In genomic region chr19:40487561-40487960, GRCm38 (mm10) we compare ENCODE assay signal across 11 mouse cellular contexts. TPM values are rescaled to one million over a fixed set of nuclear protein-coding genes. Genes with fewer than 3 reads are reported as not detected.
DNase-seq lines count a peak whose midpoint lies in the region; ATAC-seq lines count a peak whose summit lies in the region.
"Had no signal": no experiment of that assay in that cellular context is flagged by ENCODE, and none has a peak within 500 bp of the region (broad histone marks: within the 10 kb centered on the region; RNA-seq: fewer than 3 reads in every experiment).

No protein-coding gene starts in this region.

- no peak overlapping the region for H3K9ac ChIP-seq in forebrain, embryonic 15.5 days (replicated peaks)
- no peak overlapping the region for H3K9ac ChIP-seq in forebrain, embryonic 11.5 days (ENCODE audit: low read length)
- H3K9ac ChIP-seq in forebrain, embryonic 16.5 days (replicated peaks; ENCODE audit: low read depth, low read length), result no peak overlapping the region; the same call in 1 of the 2 replicates
- H3K9ac ChIP-seq in intestine, embryonic 15.5 days, result no peak overlapping the region
- H3K9ac ChIP-seq: embryonic facial prominence, embryonic 12.5 days; liver, embryonic 13.5 days had no signal

- H3K36me3 ChIP-seq in forebrain, embryonic 15.5 days, result no peaks in the 10 kb centered on the region
- H3K36me3 ChIP-seq in forebrain, embryonic 11.5 days (ENCODE audit: control insufficient read depth, insufficient read depth, low read length), result no peaks in the 10 kb centered on the region
- H3K36me3 ChIP-seq in forebrain, embryonic 16.5 days (ENCODE audit: control insufficient read depth, insufficient read depth), result 0 out of 2 replicates have a peak, but pooled peaks cover 2% of the 10 kb centered on the region
- no peaks in the 10 kb centered on the region for H3K36me3 ChIP-seq in intestine, embryonic 15.5 days

- no peak; the same call in 1 of the 2 replicates for ATAC-seq in forebrain, embryonic 15.5 days (replicated peaks)
- ATAC-seq in forebrain, embryonic 11.5 days (replicated peaks; ENCODE audit: low FRiP score), result no peak
- peak; percentile 56; the same call in 1 of the 2 replicates for ATAC-seq in forebrain, embryonic 16.5 days
- ATAC-seq in intestine, embryonic 15.5 days, result no peak

- H3K4me1 ChIP-seq in forebrain, embryonic 15.5 days, result peaks cover 39% of the 10 kb centered on the region
- H3K4me1 ChIP-seq in forebrain, embryonic 11.5 days (replicated peaks; ENCODE audit: control insufficient read depth, insufficient read depth, low read length), result 0 out of 2 replicates have a peak, but pooled peaks cover 1% of the 10 kb centered on the region
- peaks cover 23% of the 10 kb centered on the region for H3K4me1 ChIP-seq in forebrain, embryonic 16.5 days (replicated peaks; ENCODE audit: control insufficient read depth, insufficient read depth, low read length)
- peaks cover 41% of the 10 kb centered on the region for H3K4me1 ChIP-seq in intestine, embryonic 15.5 days (replicated peaks)

- H3K27me3 ChIP-seq in forebrain, embryonic 15.5 days, result no peaks in the 10 kb centered on the region
- H3K27me3 ChIP-seq in forebrain, embryonic 11.5 days (ENCODE audit: control insufficient read depth, insufficient read depth, low read length), result no peaks in the 10 kb centered on the region
- H3K27me3 ChIP-seq in forebrain, embryonic 16.5 days (replicated peaks; ENCODE audit: control insufficient read depth, insufficient read depth, low read length), result no peaks in the 10 kb centered on the region
- H3K27me3 ChIP-seq in intestine, embryonic 15.5 days (replicated peaks), result no peaks in the 10 kb centered on the region
- H3K27me3 ChIP-seq: CH12.LX; embryonic facial prominence, embryonic 12.5 days; liver, embryonic 13.5 days had no signal

- H3K9me3 ChIP-seq in forebrain, embryonic 15.5 days, result no peaks in the 10 kb centered on the region
- H3K9me3 ChIP-seq in forebrain, embryonic 11.5 days (ENCODE audit: control insufficient read depth, low read length), result no peaks in the 10 kb centered on the region
- H3K9me3 ChIP-seq in forebrain, embryonic 16.5 days (ENCODE audit: control insufficient read depth, low read length), result no peaks in the 10 kb centered on the region; the same call in 1 of the 2 replicates
- no peaks in the 10 kb centered on the region for H3K9me3 ChIP-seq in intestine, embryonic 15.5 days
- H3K9me3 ChIP-seq: liver, embryonic 13.5 days had no signal

- H3K4me2 ChIP-seq in forebrain, embryonic 15.5 days (replicated peaks), result 0 out of 2 replicates have a peak overlapping the region, but pooled peaks have one; percentile 5
- H3K4me2 ChIP-seq in forebrain, embryonic 11.5 days (ENCODE audit: low read depth, low read length, severe bottlenecking), result no peak overlapping the region
- peak overlapping the region; percentile 14; the same call in 1 of the 2 replicates for H3K4me2 ChIP-seq in forebrain, embryonic 16.5 days (ENCODE audit: low read length)
- H3K4me2 ChIP-seq in intestine, embryonic 15.5 days (replicated peaks), result no peak overlapping the region
- H3K4me2 ChIP-seq: embryonic facial prominence, embryonic 12.5 days; liver, embryonic 13.5 days had no signal

- 47% methylated on average over 11 of the region's 11 CpGs for WGBS in forebrain, embryonic 15.5 days
- 85% methylated on average over 11 of the region's 11 CpGs for WGBS in forebrain, embryonic 11.5 days
- 33% methylated on average over 11 of the region's 11 CpGs for WGBS in forebrain, embryonic 16.5 days
- 33% methylated on average over 11 of the region's 11 CpGs for WGBS in intestine, embryonic 15.5 days

- H3K4me3 ChIP-seq in forebrain, embryonic 15.5 days, result no peak overlapping the region
- no peak overlapping the region for H3K4me3 ChIP-seq in forebrain, embryonic 11.5 days (ENCODE audit: low read depth, low read length)
- H3K4me3 ChIP-seq in forebrain, embryonic 16.5 days (replicated peaks; ENCODE audit: low read length), result no peak overlapping the region
- H3K4me3 ChIP-seq in intestine, embryonic 15.5 days (replicated peaks), result no peak overlapping the region
- H3K4me3 ChIP-seq: embryonic facial prominence, embryonic 12.5 days; liver, embryonic 13.5 days had no signal

- H3K27ac ChIP-seq in forebrain, embryonic 15.5 days (replicated peaks), result peak overlapping the region; percentile 33
- no peak overlapping the region for H3K27ac ChIP-seq in forebrain, embryonic 11.5 days (ENCODE audit: low read depth, low read length)
- H3K27ac ChIP-seq in forebrain, embryonic 16.5 days (ENCODE audit: low read length), result no peak overlapping the region
- H3K27ac ChIP-seq in intestine, embryonic 15.5 days, result peak overlapping the region; percentile 38; the same call in 1 of the 2 replicates
- H3K27ac ChIP-seq: embryonic facial prominence, embryonic 12.5 days; liver, embryonic 13.5 days had no signal

- DNase-seq in forebrain, embryonic 11.5 days (ENCODE audit: low spot score), result no peak
- DNase-seq in NIH3T3 (ENCODE audit: low read depth), result peak; percentile 55
- DNase-seq in lung, postnatal 4 days, result peak; percentile 71 to 86
- no peak for DNase-seq in frontal cortex, postnatal 10 days (ENCODE audit: low spot score in 2 of 2)
- DNase-seq in thymus, postnatal 0 days (ENCODE audit: low spot score), result no peak
- DNase-seq: liver, embryonic 13.5 days had no signal

RNA-seq across cellular contexts. Expression of gene Sorbs1, which starts 26.0 kb away (rescaled TPM):
- 111 and 118 TPM in 2 replicates for polyA plus RNA-seq in forebrain, embryonic 15.5 days (2015; fragmentation: Nextera tagmentation; extraction: Ambion mirVana)
- polyA plus RNA-seq in forebrain, embryonic 11.5 days (2014; fragmentation: Nextera tagmentation; extraction: Ambion mirVana), result 62.3 and 66.0 TPM in 2 replicates
- 112 and 128 TPM in 2 replicates for polyA plus RNA-seq in forebrain, embryonic 16.5 days (2015; fragmentation: Nextera tagmentation; extraction: Ambion mirVana)
- 72.1 and 76.3 TPM in 2 replicates for polyA plus RNA-seq in intestine, embryonic 15.5 days (2015; fragmentation: Nextera tagmentation; extraction: Ambion mirVana)
- polyA plus RNA-seq in thymus, postnatal 0 days (2015; fragmentation: Nextera tagmentation; extraction: Ambion mirVana), result 15.8 and 16.1 TPM in 2 replicates

Comparison
In these comparisons a context has a peak if more than half of its experiments do, and no peak if none do; other contexts are left out.
1. H3K27ac ChIP-seq: peak in forebrain, embryonic 15.5 days (single experiment) and intestine, embryonic 15.5 days (single experiment); none in forebrain, embryonic 11.5 days (single experiment) and forebrain, embryonic 16.5 days (single experiment).
2. H3K4me2 ChIP-seq: peak in forebrain, embryonic 15.5 days (single experiment) and forebrain, embryonic 16.5 days (single experiment); none in forebrain, embryonic 11.5 days (single experiment) and intestine, embryonic 15.5 days (single experiment).
3. DNase-seq: peak in NIH3T3 (single experiment) and lung, postnatal 4 days (2 of 2); none in forebrain, embryonic 11.5 days (single experiment), frontal cortex, postnatal 10 days (0 of 2) and thymus, postnatal 0 days (single experiment).